Mouse (Mus musculus) megakaryocyte, embryonic 14.5 days (primary cell): ENCODE measurements at regions not wholly inside any gene's neighbourhood (a gene's known extent, or its start where the extent isn't known, plus 50 kb on each side); places are given as distances from the start of the nearest gene placed in this dataset.

Source experiments
- H3K27me3 ChIP-seq: replicated peaks from 2 replicates; pipeline ENCODE3; 2012; ENCODE audit warnings: inconsistent platforms
- H3K36me3 ChIP-seq: replicated peaks from 2 replicates; pipeline ENCODE3; 2012; ENCODE audit warnings: low read length, inconsistent platforms, mixed read lengths
- H3K4me1 ChIP-seq: 2 replicates; pipeline ENCODE4 v1.6.1; 2012; ENCODE audit warnings: inconsistent platforms
- H3K4me3 ChIP-seq: replicated peaks from 2 replicates; pipeline ENCODE3; 2012; ENCODE audit warnings: moderate library complexity, mild to moderate bottlenecking, inconsistent platforms
- H3K9me3 ChIP-seq: 2 replicates; pipeline ENCODE4 v1.6.1; 2012; ENCODE audit warnings: inconsistent platforms
- FLI1 ChIP-seq: IDR thresholded peaks from 2 replicates; pipeline ENCODE4 v1.6.1; 2012; ENCODE audit warnings: low read length, inconsistent platforms, mixed read lengths
- GATA1 ChIP-seq: IDR thresholded peaks from 3 replicates; pipeline ENCODE4 v1.6.1; 2012; ENCODE audit warnings: mixed read lengths, low read length, inconsistent platforms, borderline replicate concordance

DNA sequence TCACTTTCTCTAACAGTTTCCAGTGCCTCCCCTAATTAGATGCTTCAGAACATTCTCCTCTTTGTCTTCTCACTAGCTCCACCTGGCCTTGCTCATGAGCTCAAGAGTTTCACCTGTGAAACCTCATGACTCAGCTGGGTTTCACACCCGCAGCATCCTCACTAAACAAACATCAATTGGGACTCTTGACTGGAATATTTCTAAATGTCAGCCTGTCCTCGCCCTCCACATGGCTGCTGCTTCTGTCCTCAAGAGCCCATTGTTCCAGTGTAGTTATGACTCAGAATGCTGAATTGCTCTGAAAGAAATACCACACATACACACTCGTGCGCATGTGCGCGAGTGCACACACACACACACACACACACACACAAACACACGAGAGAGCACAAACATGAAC lies 407.2 kb downstream of the Prss52 start:
- Histone ChIP-seq H3K9me3 (peaks cover 5% of the 10 kb centered on the region), H3K27me3 (no peaks in the 10 kb centered on the region), H3K4me3 (no peak overlapping the region), H3K4me1 (no peaks in the 10 kb centered on the region), H3K36me3 (no peaks in the 10 kb centered on the region)
- TF ChIP-seq FLI1 (no peak), GATA1 (no peak)

DNA sequence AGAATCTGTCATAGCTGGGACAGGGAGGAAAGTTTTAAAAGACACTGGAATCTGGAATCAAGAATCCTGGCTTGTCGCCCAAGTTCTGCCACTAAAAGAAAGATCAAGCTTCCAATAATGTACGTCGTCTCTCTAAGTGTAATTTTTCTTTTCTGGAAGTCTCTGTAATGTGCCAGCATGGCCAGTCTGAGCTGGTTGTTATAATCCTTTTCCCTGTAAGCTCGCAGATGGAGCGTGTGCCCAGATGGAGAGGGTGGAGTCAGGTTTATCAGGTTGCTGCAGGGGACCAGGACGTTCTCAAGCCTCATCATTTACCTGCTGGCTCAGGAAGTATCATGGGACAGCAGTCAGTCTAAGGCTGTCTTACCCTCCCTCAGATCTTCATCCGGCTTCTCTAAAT lies 408.6 kb downstream of the Prss52 start:
- Histone ChIP-seq H3K9me3 (peaks cover 5% of the 10 kb centered on the region), H3K27me3 (no peaks in the 10 kb centered on the region), H3K36me3 (no peaks in the 10 kb centered on the region), H3K4me3 (no peak overlapping the region), H3K4me1 (no peaks in the 10 kb centered on the region)
- no peak for TF ChIP-seq GATA1
- no peak for TF ChIP-seq FLI1

DNA sequence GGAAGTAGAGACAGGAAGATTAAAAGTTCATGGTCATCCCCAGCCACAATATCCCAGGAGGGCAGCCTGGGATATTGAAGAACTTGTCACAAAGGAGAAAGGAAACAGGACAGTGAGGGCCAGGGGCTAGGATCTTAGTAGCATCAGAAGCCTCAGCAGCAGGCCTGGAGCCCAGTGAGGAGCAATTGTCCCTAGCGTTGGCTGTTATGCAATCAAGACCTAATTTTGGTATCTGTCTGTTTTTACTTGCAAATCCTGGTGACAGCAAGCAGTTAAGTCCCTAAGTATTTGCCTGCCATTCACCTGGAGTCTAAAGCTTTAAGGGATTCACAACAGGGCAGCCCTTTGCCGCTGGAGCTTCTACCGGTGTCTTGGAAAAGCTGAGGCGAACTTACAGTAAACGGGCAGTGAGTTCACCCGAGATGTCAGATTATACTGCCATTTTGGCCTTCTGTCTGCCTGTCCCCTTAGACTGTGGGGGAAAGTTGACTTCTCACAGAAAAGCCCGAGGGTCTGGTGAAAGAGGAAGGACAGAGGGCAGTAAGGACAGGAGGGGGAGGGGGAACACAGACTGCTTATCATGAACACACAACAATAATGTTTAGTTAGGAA lies 413.6 kb downstream of the Prss52 start:
- H3K9me3 ChIP-seq: peaks cover 9% of the 10 kb centered on the region
- H3K27me3 ChIP-seq: no peaks in the 10 kb centered on the region
- H3K4me1 ChIP-seq: no peaks in the 10 kb centered on the region
- TF ChIP-seq FLI1: no peak
- no peak for TF ChIP-seq GATA1
- no peak overlapping the region for H3K4me3 ChIP-seq
- no peaks in the 10 kb centered on the region for H3K36me3 ChIP-seq

DNA sequence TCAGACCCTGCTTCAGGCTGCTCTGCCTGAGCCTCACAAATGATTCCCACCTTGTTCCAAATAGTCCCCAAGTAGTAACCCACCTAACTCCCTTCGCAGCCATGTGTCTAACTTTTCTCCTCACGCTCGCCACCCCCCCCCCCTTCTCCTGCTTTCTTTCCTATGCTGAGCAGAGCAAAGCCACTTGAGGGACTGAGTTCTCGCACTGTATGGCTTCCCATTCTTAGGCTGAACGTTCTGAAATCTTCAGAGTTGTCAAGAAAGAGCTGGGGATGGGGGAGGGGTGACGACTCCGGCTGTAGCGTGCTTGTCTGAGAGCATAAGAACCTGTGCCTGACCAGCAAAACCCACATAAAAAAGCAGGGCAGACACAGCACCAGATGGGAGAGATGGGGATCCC lies 420.6 kb downstream of the Prss52 start:
- no peaks in the 10 kb centered on the region for H3K4me1 ChIP-seq
- TF ChIP-seq GATA1 (no peak), FLI1 (no peak)
- H3K36me3 ChIP-seq: no peaks in the 10 kb centered on the region
- no peak overlapping the region for H3K4me3 ChIP-seq
- H3K27me3 ChIP-seq: peaks cover 5% of the 10 kb centered on the region
- 0 out of 2 replicates have a peak, but pooled peaks cover 3% of the 10 kb centered on the region for H3K9me3 ChIP-seq

DNA sequence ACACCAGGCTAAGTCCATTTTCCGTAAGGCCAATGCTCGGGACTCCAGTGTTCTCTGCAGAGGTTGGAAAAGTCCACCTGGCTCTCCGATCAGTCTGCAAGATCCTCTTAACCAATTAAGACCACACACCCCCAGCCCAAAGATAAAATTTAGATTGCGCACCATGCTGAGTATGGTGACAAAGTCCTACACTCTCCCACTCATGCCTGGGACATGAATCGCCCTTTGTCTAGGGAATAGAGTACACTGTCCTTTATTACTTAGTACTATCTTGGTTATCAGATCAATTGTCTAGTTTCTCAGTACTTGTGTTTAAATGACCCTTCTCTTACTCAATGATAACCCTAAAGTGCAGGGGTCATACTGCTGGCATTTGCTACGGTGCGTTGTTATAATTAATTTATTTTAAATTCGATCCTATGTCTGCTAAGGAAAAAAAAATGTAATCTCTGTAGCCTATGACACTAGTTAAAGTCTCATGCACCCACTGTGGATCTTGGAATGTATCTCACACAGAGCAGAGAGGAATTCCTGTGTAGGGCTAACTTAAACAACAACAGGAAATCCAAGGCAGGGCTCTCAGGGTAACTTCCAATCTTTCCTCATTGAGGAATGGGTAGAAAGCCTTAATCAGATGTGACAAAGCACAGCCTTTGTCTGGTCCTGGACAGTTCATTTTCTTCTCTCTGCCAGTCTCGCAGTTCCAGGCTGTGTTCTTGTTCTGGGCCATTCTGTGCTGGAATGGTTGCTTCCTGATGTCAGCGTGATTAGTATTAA lies 421.4 kb downstream of the Prss52 start:
- H3K9me3 ChIP-seq: no peaks in the 10 kb centered on the region
- H3K4me3 ChIP-seq: no peak overlapping the region
- peaks cover 3% of the 10 kb centered on the region for H3K4me1 ChIP-seq
- H3K27me3 ChIP-seq: peaks cover 6% of the 10 kb centered on the region
- no peaks in the 10 kb centered on the region for H3K36me3 ChIP-seq
- TF ChIP-seq GATA1 (no peak), FLI1 (no peak)

DNA sequence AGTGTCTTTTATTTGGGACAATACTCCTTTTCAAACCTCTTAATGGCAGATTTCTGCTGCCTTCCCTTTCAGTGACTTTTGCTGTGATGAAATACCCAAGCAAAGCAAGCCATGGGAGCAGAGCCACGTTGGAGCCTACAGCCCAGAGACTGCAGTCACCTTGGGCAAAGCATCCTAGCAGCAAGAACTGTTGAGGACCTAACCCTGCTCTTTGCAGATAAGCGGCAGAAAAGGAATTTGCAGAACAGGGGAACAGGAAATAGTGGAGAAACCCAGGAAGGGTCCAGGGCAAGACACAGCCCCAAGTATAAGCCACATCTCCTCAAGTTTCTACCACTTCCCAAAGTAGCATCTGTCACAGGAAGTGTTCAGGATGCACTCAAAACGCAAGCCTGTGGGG lies 426.5 kb downstream of the Prss52 start:
- no peak for TF ChIP-seq GATA1
- no peak for TF ChIP-seq FLI1
- no peaks in the 10 kb centered on the region for H3K9me3 ChIP-seq
- H3K27me3 ChIP-seq: peaks cover 14% of the 10 kb centered on the region
- peaks cover 5% of the 10 kb centered on the region for H3K4me1 ChIP-seq
- H3K4me3 ChIP-seq: no peak overlapping the region
- H3K36me3 ChIP-seq: no peaks in the 10 kb centered on the region

DNA sequence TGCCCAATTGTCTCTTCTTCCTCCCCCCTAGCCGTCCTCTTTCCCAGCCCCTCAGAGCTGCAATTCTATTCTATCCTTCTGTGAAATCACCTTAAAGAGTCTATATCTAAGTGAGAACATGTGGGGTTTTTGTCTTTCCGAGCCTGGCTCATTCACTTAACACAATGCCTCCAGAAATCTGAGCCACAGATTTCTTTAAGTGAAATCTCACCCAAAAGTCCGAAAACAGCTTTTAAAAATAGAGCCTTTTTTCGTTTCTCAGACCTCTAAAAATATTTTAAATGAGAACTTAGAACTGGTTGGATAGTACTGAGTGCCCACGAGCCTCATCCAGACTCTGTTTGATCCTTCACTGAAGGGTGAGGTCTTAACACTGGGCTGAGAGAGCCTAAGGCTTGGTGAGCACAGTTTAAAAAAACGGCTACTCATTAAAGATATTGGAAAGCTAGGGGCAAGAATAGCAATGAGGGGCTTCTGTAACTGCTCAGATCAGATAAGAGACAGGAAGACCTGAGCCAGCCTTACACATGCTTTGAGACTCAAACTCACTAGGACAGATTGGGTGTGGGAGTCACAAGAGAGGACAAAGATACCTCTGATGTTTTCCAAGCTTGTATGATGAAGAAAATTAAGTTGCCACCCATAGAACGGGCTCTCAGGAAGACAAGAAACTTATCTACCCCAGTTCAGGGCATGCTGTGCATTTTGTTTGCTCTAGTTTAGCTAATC lies 427.3 kb downstream of the Prss52 start:
- H3K4me1 ChIP-seq: peaks cover 5% of the 10 kb centered on the region
- H3K27me3 ChIP-seq: peaks cover 14% of the 10 kb centered on the region
- no peak overlapping the region for H3K4me3 ChIP-seq
- H3K36me3 ChIP-seq: no peaks in the 10 kb centered on the region
- H3K9me3 ChIP-seq: no peaks in the 10 kb centered on the region
- TF ChIP-seq GATA1 (no peak), FLI1 (no peak)

DNA sequence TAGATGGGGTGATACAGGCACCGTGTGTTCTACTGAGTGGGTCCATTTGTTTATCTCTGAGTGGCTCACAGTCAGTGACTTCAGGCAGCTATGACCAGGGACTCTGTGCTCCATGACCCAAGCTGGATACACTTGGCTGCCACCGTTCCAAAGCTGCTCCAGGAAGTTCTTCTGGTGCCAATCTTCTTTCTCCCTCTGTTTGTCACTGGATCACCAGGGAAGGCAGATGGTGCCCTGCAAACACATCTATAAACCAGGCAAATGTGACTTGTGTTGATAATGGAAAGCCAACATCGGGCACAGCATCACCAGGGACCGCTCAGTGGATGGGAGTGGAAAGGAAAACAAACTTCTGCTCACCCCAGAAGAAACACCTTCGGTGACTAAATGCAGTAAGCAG lies 428.3 kb downstream of the Prss52 start:
- TF ChIP-seq FLI1 (no peak), GATA1 (no peak)
- H3K9me3 ChIP-seq: no peaks in the 10 kb centered on the region
- H3K36me3 ChIP-seq: no peaks in the 10 kb centered on the region
- peaks cover 16% of the 10 kb centered on the region for H3K27me3 ChIP-seq
- no peak overlapping the region for H3K4me3 ChIP-seq
- peaks cover 5% of the 10 kb centered on the region for H3K4me1 ChIP-seq

DNA sequence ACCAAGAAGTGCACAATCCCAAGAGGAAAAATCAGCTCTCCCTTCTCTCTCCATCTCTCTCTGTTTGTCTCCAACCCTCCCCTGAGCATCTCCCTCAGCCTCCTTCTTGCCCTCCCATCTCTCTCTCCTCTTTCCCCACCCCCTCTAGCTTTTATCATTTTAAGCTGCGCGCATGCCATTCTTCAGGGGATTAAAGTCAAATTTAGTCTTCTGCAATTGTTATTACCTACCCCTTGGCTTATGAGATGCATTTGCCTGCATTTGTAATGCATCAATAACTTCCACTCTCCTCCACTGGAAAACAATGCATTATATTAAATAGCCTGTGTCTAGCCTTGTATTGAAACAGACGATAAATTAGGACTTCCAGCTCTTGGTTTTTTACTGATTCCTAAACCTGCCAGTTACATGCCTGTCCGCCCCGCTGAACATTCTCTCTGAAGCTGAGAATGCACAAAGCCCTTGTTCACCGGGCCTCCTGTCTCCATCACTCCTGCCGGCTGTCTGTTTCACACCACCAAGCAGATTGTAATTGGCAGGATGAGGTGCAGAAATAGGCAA lies 429.6 kb downstream of the Prss52 start:
- H3K4me3 ChIP-seq: no peak overlapping the region
- TF ChIP-seq FLI1 (no peak), GATA1 (no peak)
- H3K4me1 ChIP-seq: peaks cover 5% of the 10 kb centered on the region
- H3K36me3 ChIP-seq: no peaks in the 10 kb centered on the region
- no peaks in the 10 kb centered on the region for H3K9me3 ChIP-seq
- H3K27me3 ChIP-seq: peaks cover 18% of the 10 kb centered on the region
